Mouse (Mus musculus) MEL (cell line): Measurements from ENCODE around the gene Angpt4.
A peak's percentile ranks its signal among the peaks of the same experiment; 100 is the strongest.

Experiments
- CHD1 ChIP-seq: IDR thresholded peaks from 2 replicates; pipeline ENCODE4 v1.6.1; 2012; ENCODE audit warnings: low read depth, mild to moderate bottlenecking, inconsistent platforms, low read length, improper control_type of control experiment
- CTCF ChIP-seq, 3 experiments: IDR thresholded peaks in 2 of 3; conservative IDR thresholded peaks in 1 of 3; 2 replicates each; pipeline ENCODE4 v1.5.1; 2011 to 2012; ENCODE audit warnings: low read length in 3 of 3, low read depth in 2 of 3, mild to moderate bottlenecking in 2 of 3, improper control_type of control experiment in 1 of 3, inconsistent platforms in 1 of 3, mixed read lengths in 1 of 3, moderate library complexity in 1 of 3; ENCODE audit not compliant: control insufficient read depth in 1 of 3, insufficient read depth in 1 of 3, poor library complexity in 1 of 3, severe bottlenecking in 1 of 3
- EP300 ChIP-seq, 2 experiments: IDR thresholded peaks; 2 replicates each; pipeline ENCODE4 v1.6.1; 2011; ENCODE audit warnings: improper control_type of control experiment in 2 of 2, low read length in 2 of 2, low read depth in 1 of 2, mild to moderate bottlenecking in 1 of 2
- GATA1 ChIP-seq: IDR thresholded peaks from 2 replicates; pipeline ENCODE4 v1.6.1; 2011; ENCODE audit warnings: low read depth, low read length, improper control_type of control experiment
- NRF1 ChIP-seq: IDR thresholded peaks from 2 replicates; pipeline ENCODE4 v1.6.1; 2014; ENCODE audit warnings: low read depth, mild to moderate bottlenecking, inconsistent platforms, low read length, improper control_type of control experiment, moderate library complexity; ENCODE audit not compliant: poor library complexity, insufficient read depth, severe bottlenecking
- SMC3 ChIP-seq: IDR thresholded peaks from 2 replicates; pipeline ENCODE4 v1.6.1; 2011; ENCODE audit warnings: low read depth, low read length, improper control_type of control experiment
- TCF12 ChIP-seq: IDR thresholded peaks from 2 replicates; pipeline ENCODE4 v1.6.1; 2014; ENCODE audit warnings: low read depth, mild to moderate bottlenecking, inconsistent platforms, low read length, improper control_type of control experiment, moderate library complexity
- USF1 ChIP-seq: IDR thresholded peaks from 2 replicates; pipeline ENCODE4 v1.6.1; 2014; ENCODE audit warnings: low read depth, mild to moderate bottlenecking, inconsistent platforms, low read length, improper control_type of control experiment, moderate library complexity
- ZC3H11A ChIP-seq: IDR thresholded peaks from 2 replicates; pipeline ENCODE4 v1.6.1; 2012; ENCODE audit warnings: low read depth, mild to moderate bottlenecking, inconsistent platforms, low read length, improper control_type of control experiment

DNA sequence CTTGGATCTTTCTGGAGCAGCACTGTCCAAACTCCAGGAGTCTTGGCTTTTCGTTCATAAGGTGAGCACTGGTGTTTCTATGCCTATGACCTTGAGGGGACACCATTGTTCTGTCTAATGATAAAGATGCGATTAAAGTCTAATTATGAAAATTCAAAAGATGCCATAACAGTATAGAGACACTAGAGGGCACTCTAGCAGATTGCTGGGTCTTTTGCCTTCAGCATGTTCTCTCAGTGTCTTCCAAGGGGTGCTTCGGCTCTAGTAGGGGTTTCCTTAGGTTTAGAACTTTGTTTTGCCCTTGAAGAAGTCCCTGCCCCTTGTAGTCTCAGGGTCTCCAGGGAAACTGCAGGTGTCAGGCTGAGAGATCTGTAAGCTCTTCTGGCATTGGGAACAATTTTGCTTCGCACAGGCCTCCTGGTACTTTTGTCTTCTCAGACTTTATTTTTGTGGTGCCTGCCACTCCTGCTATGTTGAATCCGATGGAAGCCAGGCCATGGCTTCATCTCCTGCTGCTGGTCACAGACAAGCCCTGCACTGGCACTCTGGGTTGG lies 48.7 kb upstream of the Angpt4 start:
- peak; percentile 20 for TF ChIP-seq SMC3
- no peak for TF ChIP-seq CHD1
- TF ChIP-seq CTCF (IDR thresholded peaks at IDR 0.05 in 2 of 3, conservative IDR thresholded peaks at IDR 0.05 in 1 of 3; ENCODE audit: control insufficient read depth in 1 of 3, insufficient read depth in 1 of 3, low read depth in 2 of 3, low read length in 3 of 3, poor library complexity in 1 of 3, severe bottlenecking in 1 of 3): peak; percentile 38 to 71 (median 65)
- no peak for TF ChIP-seq TCF12
- TF ChIP-seq USF1: no peak
- TF ChIP-seq EP300 (IDR thresholded peaks at IDR 0.05; ENCODE audit: low read depth in 1 of 2, low read length in 2 of 2): no peak
- TF ChIP-seq GATA1: no peak
- TF ChIP-seq ZC3H11A: no peak
- no peak for TF ChIP-seq NRF1
